Mouse (Mus musculus) urinary bladder, postnatal 14 days (tissue): ENCODE results near the gene Dap3.
"Not testable (repeated sequence)": the region's sequence is repeated elsewhere in the genome, so short reads cannot be mapped to it uniquely, and the experiment has no call there.

Experiments used
- DNase-seq: peaks from one replicate; pipeline ENCODE4 v3.0.0; 2021; ENCODE audit warnings: low spot score

Dap3 gene

GRCm38 (mm10) chr3:88913511-88914383, 37.2 kb downstream of the Dap3 start, which contains the start of gene Msto1:
Gene Msto1 (minus strand): TSS chr3:88913999.
- DNase-seq, result peak; percentile 93

DNA sequence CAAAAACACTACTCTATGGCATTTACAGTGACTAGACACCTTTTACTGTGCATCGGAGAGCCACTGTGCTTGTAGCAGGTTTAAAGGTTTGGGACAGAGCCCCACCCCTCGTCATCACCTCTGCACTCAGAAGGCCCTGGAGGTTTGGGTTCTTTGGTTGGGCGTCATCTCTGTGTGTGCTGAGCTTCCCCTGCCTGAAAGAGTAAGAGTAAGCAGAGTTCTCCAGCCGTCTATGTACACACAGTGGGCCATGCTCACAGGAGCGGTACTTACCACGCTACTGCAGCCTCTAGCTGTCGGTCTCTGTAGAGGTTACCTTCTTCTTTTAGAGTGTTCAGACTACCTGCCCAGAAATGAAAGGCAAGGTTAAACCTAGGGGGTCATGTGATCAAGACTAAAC, 38.4 kb downstream of the Dap3 start:
- DNase-seq, result no peak

GRCm38 (mm10) chr3:88906393-88907159, 44.4 kb downstream of the Dap3 start:
- DNase-seq, result no peak

- DNase-seq, result no peak
Measured at GRCm38 (mm10) chr3:88905741-88906140, 45.2 kb downstream of the Dap3 start.

- DNase-seq, result no peak
Measured at GRCm38 (mm10) chr3:88905209-88905608, 45.8 kb downstream of the Dap3 start.

GRCm38 (mm10) chr3:88904803-88905202, 46.2 kb downstream of the Dap3 start:
- no peak for DNase-seq

GRCm38 (mm10) chr3:88893011-88893410, 58.0 kb downstream of the Dap3 start:
- not testable (repeated sequence) for DNase-seq

DNA sequence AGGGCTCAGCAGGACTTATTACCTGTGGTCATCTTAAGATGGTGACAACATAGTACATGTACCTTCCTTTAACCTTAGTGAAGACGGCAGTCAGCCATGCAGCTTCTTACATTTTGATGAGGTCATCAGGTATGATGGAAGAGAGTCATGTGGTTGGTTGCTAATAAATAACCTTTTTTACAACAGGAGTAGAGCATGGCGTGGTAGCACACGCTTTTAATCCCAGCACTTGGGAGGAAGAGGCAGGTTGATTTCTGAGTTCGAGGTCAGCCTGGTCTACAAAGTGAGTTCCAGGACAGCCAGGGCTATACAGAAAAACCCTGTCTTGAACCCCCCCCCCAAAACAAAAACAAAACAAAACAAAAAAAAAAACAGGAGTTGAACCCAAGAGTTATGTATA, 68.4 kb downstream of the Dap3 start:
- not testable (repeated sequence) for DNase-seq
